Mouse (Mus musculus): ENCODE results near the gene Asns.
"Not testable (repeated sequence)": the region's sequence is repeated elsewhere in the genome, so short reads cannot be mapped to it uniquely, and the experiment has no call there.

DNA sequence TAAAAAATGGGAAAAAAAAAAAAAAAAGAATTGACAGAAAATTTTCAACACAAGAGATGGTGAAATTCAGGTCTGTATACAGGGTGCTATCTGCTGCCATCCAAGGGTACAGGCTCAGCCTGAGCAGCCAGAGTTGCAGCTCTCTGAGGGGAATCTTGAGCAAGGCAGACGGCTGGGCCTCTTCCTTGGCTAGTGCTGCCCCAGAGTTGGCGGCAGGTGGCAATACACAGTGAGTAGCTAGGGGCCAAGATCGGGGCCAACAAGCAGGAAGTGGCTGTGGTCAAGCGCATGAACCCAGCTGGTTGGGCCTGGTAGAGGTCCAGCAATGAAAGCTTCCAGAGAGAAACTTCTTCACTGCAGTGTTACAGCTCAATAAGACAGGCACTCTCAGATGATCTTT, 27.2 kb downstream of the Asns start:
- TF ChIP-seq CTCF (IDR thresholded peaks at IDR 0.05; ENCODE audit: borderline replicate concordance, insufficient read depth, low read depth, low read length); POLR2A (IDR thresholded peaks at IDR 0.05; ENCODE audit: borderline replicate concordance, insufficient read depth, low read length): not testable (repeated sequence)
